Mouse (Mus musculus) CH12.LX (cell line): Measurements from ENCODE around the gene Acer3. TPM values are rescaled to one million over a fixed set of nuclear protein-coding genes. Genes with fewer than 3 reads are reported as not detected.

ENCODE experiments used
- DNase-seq: peaks from one replicate; pipeline ENCODE4 v3.0.0-alpha.2; 2013; ENCODE audit errors: extremely low read depth
- H3K27ac ChIP-seq: 2 replicates; pipeline ENCODE4 v1.5.1; 2012; ENCODE audit warnings: low read depth, mild to moderate bottlenecking, control low read depth, moderate library complexity; ENCODE audit not compliant: insufficient read depth
- H3K27me3 ChIP-seq: replicated peaks from 2 replicates; pipeline ENCODE3; 2012; ENCODE audit warnings: inconsistent platforms
- H3K36me3 ChIP-seq, 2 experiments: replicated peaks in 1 of 2; 2 replicates each; pipeline versions ENCODE3 to v1.6.1; 2012; ENCODE audit warnings: inconsistent platforms in 1 of 2, low read length in 1 of 2, mild to moderate bottlenecking in 1 of 2, mixed read lengths in 1 of 2, moderate library complexity in 1 of 2; ENCODE audit not compliant: control insufficient read depth in 1 of 2, insufficient read depth in 1 of 2
- H3K4me1 ChIP-seq, 2 experiments: 2 replicates each; pipeline ENCODE4 v1.6.1; 2012; ENCODE audit warnings: inconsistent platforms in 1 of 2, moderate library complexity in 1 of 2; ENCODE audit not compliant: insufficient read depth in 2 of 2, control insufficient read depth in 1 of 2
- H3K4me2 ChIP-seq: 2 replicates; pipeline ENCODE4 v1.6.1; 2012; ENCODE audit warnings: low read depth, mild to moderate bottlenecking, control low read depth; ENCODE audit not compliant: poor library complexity, insufficient read depth, severe bottlenecking
- H3K4me3 ChIP-seq, 3 experiments: fragments of 150-350 bp in 1 of 3; sonication (generic) in 1 of 3; replicated peaks in 1 of 3; 2 replicates each; pipeline versions ENCODE3 to v1.5.1; 2011 to 2012; ENCODE audit warnings: low read depth in 2 of 3, low read length in 2 of 3, mild to moderate bottlenecking in 2 of 3, moderate library complexity in 2 of 3, control low read depth in 1 of 3, improper control_type of control experiment in 1 of 3, inconsistent platforms in 1 of 3, mixed read lengths in 1 of 3; ENCODE audit not compliant: poor library complexity in 1 of 3
- H3K79me2 ChIP-seq: replicated peaks from 2 replicates; pipeline ENCODE4 v1.6.1; 2012; ENCODE audit warnings: mild to moderate bottlenecking, moderate library complexity; ENCODE audit not compliant: control insufficient read depth, poor library complexity, insufficient read depth, severe bottlenecking; ENCODE audit errors: extremely low read depth
- H3K9ac ChIP-seq: 2 replicates; pipeline ENCODE4 v1.6.1; 2012; ENCODE audit warnings: low read depth, mild to moderate bottlenecking, control low read depth, moderate library complexity; ENCODE audit not compliant: insufficient read depth
- H3K9me3 ChIP-seq: replicated peaks from 2 replicates; pipeline ENCODE3; 2012; ENCODE audit warnings: low read length, inconsistent platforms, mixed read lengths
- BHLHE40 ChIP-seq: IDR thresholded peaks from 2 replicates; pipeline ENCODE4 v1.6.1; 2011; ENCODE audit warnings: mild to moderate bottlenecking, low read depth, low read length, improper control_type of control experiment
- EP300 ChIP-seq: IDR thresholded peaks from 2 replicates; pipeline ENCODE4 v1.6.1; 2011; ENCODE audit warnings: low read length, improper control_type of control experiment
- IRF4 ChIP-seq: IDR thresholded peaks from 2 replicates; pipeline ENCODE4 v1.6.1; 2014; ENCODE audit warnings: low read depth, mild to moderate bottlenecking, inconsistent platforms, low read length, improper control_type of control experiment
- JUN ChIP-seq: IDR thresholded peaks from 2 replicates; pipeline ENCODE4 v1.6.1; 2011; ENCODE audit warnings: low read depth, mild to moderate bottlenecking, low read length, improper control_type of control experiment, moderate library complexity; ENCODE audit not compliant: insufficient read depth
- KAT2A ChIP-seq: IDR thresholded peaks from 2 replicates; pipeline ENCODE4 v1.6.1; 2012; ENCODE audit warnings: low read length, improper control_type of control experiment, inconsistent platforms; ENCODE audit not compliant: insufficient replicate concordance
- MAX ChIP-seq: IDR thresholded peaks from 2 replicates; pipeline ENCODE4 v1.6.1; 2011; ENCODE audit warnings: low read length, improper control_type of control experiment
- NELFE ChIP-seq: IDR thresholded peaks from 2 replicates; pipeline ENCODE4 v1.6.1; 2011; ENCODE audit warnings: low read depth, low read length, improper control_type of control experiment
- NRF1 ChIP-seq: IDR thresholded peaks from 2 replicates; pipeline ENCODE4 v1.6.1; 2014; ENCODE audit warnings: low read depth, mild to moderate bottlenecking, inconsistent platforms, low read length, improper control_type of control experiment, moderate library complexity
- POLR2AphosphoS2 ChIP-seq: IDR thresholded peaks from 2 replicates; pipeline ENCODE4 v1.6.1; 2011; ENCODE audit warnings: low read depth, low read length, improper control_type of control experiment
- SIN3A ChIP-seq: IDR thresholded peaks from 2 replicates; pipeline ENCODE4 v1.6.1; 2012; ENCODE audit warnings: low read length, improper control_type of control experiment, inconsistent platforms
- SMC3 ChIP-seq: IDR thresholded peaks from 2 replicates; pipeline ENCODE4 v1.6.1; 2011; ENCODE audit warnings: low read depth, low read length, improper control_type of control experiment
- TCF12 ChIP-seq: IDR thresholded peaks from 2 replicates; pipeline ENCODE4 v1.6.1; 2014; ENCODE audit warnings: low read depth, mild to moderate bottlenecking, inconsistent platforms, low read length, improper control_type of control experiment
- USF2 ChIP-seq: conservative IDR thresholded peaks from 2 replicates; pipeline ENCODE4 v1.6.1; 2011; ENCODE audit warnings: low read depth, low read length, improper control_type of control experiment
- ZC3H11A ChIP-seq: IDR thresholded peaks from 2 replicates; pipeline ENCODE4 v1.6.1; 2012; ENCODE audit warnings: low read depth, mild to moderate bottlenecking, inconsistent platforms, low read length, improper control_type of control experiment
- ZKSCAN1 ChIP-seq: IDR thresholded peaks from 2 replicates; pipeline ENCODE4 v1.6.1; 2012; ENCODE audit warnings: low read depth, inconsistent platforms, low read length, improper control_type of control experiment, borderline replicate concordance
- ZMIZ1 ChIP-seq: IDR thresholded peaks from 2 replicates; pipeline ENCODE4 v1.6.1; 2012; ENCODE audit warnings: low read depth, mild to moderate bottlenecking, inconsistent platforms, low read length, improper control_type of control experiment
- ZNF384 ChIP-seq: IDR thresholded peaks from 2 replicates; pipeline ENCODE4 v1.6.1; 2012; ENCODE audit warnings: low read depth, low read length, improper control_type of control experiment, inconsistent platforms
- dilution Hi-C: fragments of 300-500 bp; cut with MboI; formaldehyde crosslinking; loops from 2 replicates; pipeline ENCODE4 v1.14.3; 2020; ENCODE audit warnings: low sequenced_read_pairs; ENCODE audit not compliant: extremely low pct_unique_long_range_greater_than_20kb, extremely low pct_ligation_motif_present
- in situ Hi-C: fragments of 300-500 bp; cut with MboI; formaldehyde crosslinking; loops from 3 replicates; pipeline ENCODE4 v1.14.3; 2019; ENCODE audit warnings: low sequenced_read_pairs, low pct_ligation_motif_present, low pct_unique_long_range_greater_than_20kb, mixed read lengths
- polyA plus RNA-seq: library from polyadenylated mRNA; unstranded; fragments of >175 nt; gene quantifications from 2 replicates; pipeline ENCODE4 v1.2.1, GENCODE M21; 2012; ENCODE audit warnings: low read depth; ENCODE audit not compliant: insufficient read length
- total RNA-seq, 2 experiments: library from RNA; depleted of rRNA; stranded (reverse); fragments of 300-350 nt in 1 of 2; fragments of >200 nt in 1 of 2; gene quantifications; 2 replicates each; pipeline ENCODE4 v1.2.3; 2012 to 2014

Gene Acer3
- total and polyA plus RNA-seq, 3 experiments, result 10.7 to 16.6 (median 14.4) TPM

DNA sequence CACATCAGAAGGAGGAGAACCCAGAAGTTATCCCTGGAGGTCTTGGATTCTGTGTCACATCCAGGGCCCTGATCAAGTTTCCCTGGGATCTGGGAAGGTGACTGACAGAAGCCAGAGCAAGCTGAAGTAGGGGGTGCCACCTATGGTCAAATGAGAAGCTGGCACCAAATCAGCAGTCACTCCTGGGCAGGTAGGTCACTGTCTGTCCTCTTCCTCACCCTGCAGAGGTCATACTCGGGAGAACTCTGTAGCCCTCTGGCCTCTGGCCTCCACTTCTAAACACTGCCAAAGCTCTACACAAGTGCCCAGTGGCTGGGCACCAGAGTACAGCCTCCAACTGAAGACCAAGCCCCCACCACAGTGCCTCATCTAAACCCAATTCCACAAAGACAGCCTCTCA is 37.0 kb upstream of the Acer3 start:
- in situ Hi-C loops (loop anchor here (10.0 kb wide), 2 partner anchors 47 to 73 kb away; no protein-coding TSS in a partner anchor), dilution Hi-C loops (no loop called here)
- H3K79me2 ChIP-seq, result no peaks in the 10 kb centered on the region
- H3K4me2 ChIP-seq, result no peak overlapping the region
- no peak overlapping the region for H3K4me3 ChIP-seq
- peaks cover 2% of the 10 kb centered on the region for H3K9me3 ChIP-seq
- peaks cover 11 to 38% of the 10 kb centered on the region in 2 experiments; a peak in 3 of 4 replicates for H3K4me1 ChIP-seq
- H3K27me3 ChIP-seq, result no peaks in the 10 kb centered on the region
- no peak for DNase-seq
- no peak overlapping the region for H3K9ac ChIP-seq
- H3K27ac ChIP-seq, result no peak overlapping the region
- TF ChIP-seq MAX (no peak), EP300 (no peak), ZC3H11A (no peak), JUN (no peak), IRF4 (no peak), ZKSCAN1 (no peak), SIN3A (no peak), SMC3 (no peak), KAT2A (no peak)
- peaks cover 0 to 5% of the 10 kb centered on the region in 2 experiments for H3K36me3 ChIP-seq

DNA sequence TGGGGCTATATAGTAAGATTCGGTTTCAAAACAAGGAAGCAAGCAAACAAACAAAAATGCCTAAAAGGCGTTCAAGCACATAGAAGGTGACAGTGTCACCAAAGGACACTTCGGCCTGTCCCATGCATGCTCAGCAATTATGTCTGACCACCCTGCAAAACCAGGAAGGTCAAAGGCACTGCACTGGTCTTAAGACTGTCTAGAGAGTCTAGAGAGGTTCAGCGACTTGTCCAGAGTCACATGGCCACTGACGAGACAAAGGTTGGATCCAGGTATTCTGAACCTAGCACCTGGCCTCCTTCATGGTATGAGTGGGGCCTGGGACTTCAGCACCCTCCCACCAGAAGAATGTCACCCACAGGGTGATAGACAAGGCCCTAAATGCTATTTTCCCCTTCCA is 36.3 kb upstream of the Acer3 start:
- no peak overlapping the region for H3K9ac ChIP-seq
- no peaks in the 10 kb centered on the region for H3K79me2 ChIP-seq
- H3K4me1 ChIP-seq, result peaks cover 11 to 36% of the 10 kb centered on the region in 2 experiments; a peak in 3 of 4 replicates
- no peak overlapping the region for H3K4me2 ChIP-seq
- H3K27ac ChIP-seq, result no peak overlapping the region
- dilution Hi-C loops (no loop called here), in situ Hi-C loops (loop anchor here (10.0 kb wide), 2 partner anchors 47 to 73 kb away; no protein-coding TSS in a partner anchor)
- H3K4me3 ChIP-seq, result no peak overlapping the region
- no peaks in the 10 kb centered on the region for H3K27me3 ChIP-seq
- DNase-seq, result no peak
- no peak for TF ChIP-seq EP300
- no peak for TF ChIP-seq TCF12
- no peak for TF ChIP-seq ZMIZ1
- TF ChIP-seq POLR2AphosphoS2, result no peak
- TF ChIP-seq SMC3, result no peak
- TF ChIP-seq SIN3A, result no peak
- TF ChIP-seq BHLHE40, result no peak
- no peak for TF ChIP-seq USF2
- TF ChIP-seq NELFE, result no peak
- no peak for TF ChIP-seq NRF1
- no peak for TF ChIP-seq ZNF384
- no peaks in the 10 kb centered on the region for H3K9me3 ChIP-seq
- peaks cover 3 to 12% of the 10 kb centered on the region in 2 experiments for H3K36me3 ChIP-seq
